Mouse (Mus musculus) neural tube, embryonic 15.5 days (tissue): ENCODE data around the gene Ric1. TPM values are rescaled to one million over a fixed set of nuclear protein-coding genes. Genes with fewer than 3 reads are reported as not detected.

Source experiments
- ATAC-seq: fragments of 200-750 bp; cut with Nextera tagmentation; 2 replicates; pipeline ENCODE4 v1.8.0; 2017; ENCODE audit warnings: mild to moderate bottlenecking, moderate TSS enrichment, moderate library complexity; ENCODE audit not compliant: low FRiP score
- H3K27ac ChIP-seq: fragments of 300-500 bp; sonication (generic); replicated peaks from 2 replicates; pipeline ENCODE4 v1.5.1; 2015; ENCODE audit warnings: mild to moderate bottlenecking, inconsistent platforms
- H3K27me3 ChIP-seq: fragments of 300-500 bp; sonication (generic); replicated peaks from 2 replicates; pipeline ENCODE4 v1.6.1; 2015; ENCODE audit warnings: inconsistent platforms
- H3K36me3 ChIP-seq: fragments of 300-500 bp; sonication (generic); 2 replicates; pipeline ENCODE4 v1.6.1; 2015; ENCODE audit warnings: inconsistent platforms
- H3K4me1 ChIP-seq: fragments of 300-500 bp; sonication (generic); 2 replicates; pipeline ENCODE4 v1.6.1; 2015; ENCODE audit warnings: inconsistent platforms
- H3K4me2 ChIP-seq: fragments of 300-500 bp; sonication (generic); 2 replicates; pipeline ENCODE4 v1.6.1; 2015; ENCODE audit warnings: inconsistent platforms, mild to moderate bottlenecking, moderate library complexity
- H3K4me3 ChIP-seq: fragments of 300-500 bp; sonication (generic); replicated peaks from 2 replicates; pipeline ENCODE4 v1.5.1; 2015; ENCODE audit warnings: mild to moderate bottlenecking, inconsistent platforms
- H3K9ac ChIP-seq: fragments of 300-500 bp; sonication (generic); replicated peaks from 2 replicates; pipeline ENCODE4 v1.6.1; 2015; ENCODE audit warnings: mild to moderate bottlenecking, inconsistent platforms
- H3K9me3 ChIP-seq: fragments of 300-500 bp; sonication (generic); replicated peaks from 2 replicates; pipeline ENCODE4 v1.6.1; 2016; ENCODE audit warnings: inconsistent platforms
- WGBS: fragments of 180-500 bp; shearing (Covaris S2); methylation state at CpG from one replicate; pipeline ENCODE4 v1.1.7; 2015; ENCODE audit warnings: mixed read lengths; 5-methylcytosine and 5-hydroxymethylcytosine counted together
- polyA plus RNA-seq: library from polyadenylated mRNA; unstranded; fragments of >200 nt; fragmentation: Nextera tagmentation; extraction: Ambion mirVana; gene quantifications from 2 replicates; pipeline ENCODE4 v1.2.1, GENCODE M21; 2015

Gene Ric1
- polyA plus RNA-seq, 1 experiment from 2014 or later = 14.6 TPM

DNA sequence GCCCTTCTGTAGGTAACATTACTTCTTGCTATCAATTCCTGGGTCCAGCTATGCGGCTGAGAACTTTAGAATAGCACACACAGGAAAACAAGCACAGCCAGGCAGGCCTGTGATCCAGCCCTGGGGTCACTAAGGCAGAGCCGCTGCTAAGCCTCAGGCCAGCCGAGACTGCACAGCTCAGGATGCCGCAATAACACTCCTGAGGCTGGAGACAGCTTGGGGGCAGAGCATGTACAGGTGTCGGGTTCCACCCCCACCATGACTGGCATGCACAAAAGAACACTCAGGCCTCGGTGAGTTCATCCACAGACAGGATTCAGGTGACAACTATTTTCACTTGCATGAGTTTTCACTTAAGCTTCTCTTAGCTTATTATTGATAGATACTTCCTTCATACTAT is 120.1 kb downstream of the Ric1 start:
- no peak for ATAC-seq
- WGBS = 62% methylated on average over 6 of the region's 6 CpGs
- 0 out of 2 replicates have a peak, but pooled peaks cover 4% of the 10 kb centered on the region for H3K9me3 ChIP-seq
- no peaks in the 10 kb centered on the region for H3K27me3 ChIP-seq
- H3K4me3 ChIP-seq = no peak overlapping the region
- H3K4me1 ChIP-seq = peaks cover 6% of the 10 kb centered on the region
- H3K4me2 ChIP-seq = no peak overlapping the region
- no peak overlapping the region for H3K9ac ChIP-seq
- no peak overlapping the region for H3K27ac ChIP-seq
- H3K36me3 ChIP-seq = peaks cover 5% of the 10 kb centered on the region; the same call in 1 of the 2 replicates

DNA sequence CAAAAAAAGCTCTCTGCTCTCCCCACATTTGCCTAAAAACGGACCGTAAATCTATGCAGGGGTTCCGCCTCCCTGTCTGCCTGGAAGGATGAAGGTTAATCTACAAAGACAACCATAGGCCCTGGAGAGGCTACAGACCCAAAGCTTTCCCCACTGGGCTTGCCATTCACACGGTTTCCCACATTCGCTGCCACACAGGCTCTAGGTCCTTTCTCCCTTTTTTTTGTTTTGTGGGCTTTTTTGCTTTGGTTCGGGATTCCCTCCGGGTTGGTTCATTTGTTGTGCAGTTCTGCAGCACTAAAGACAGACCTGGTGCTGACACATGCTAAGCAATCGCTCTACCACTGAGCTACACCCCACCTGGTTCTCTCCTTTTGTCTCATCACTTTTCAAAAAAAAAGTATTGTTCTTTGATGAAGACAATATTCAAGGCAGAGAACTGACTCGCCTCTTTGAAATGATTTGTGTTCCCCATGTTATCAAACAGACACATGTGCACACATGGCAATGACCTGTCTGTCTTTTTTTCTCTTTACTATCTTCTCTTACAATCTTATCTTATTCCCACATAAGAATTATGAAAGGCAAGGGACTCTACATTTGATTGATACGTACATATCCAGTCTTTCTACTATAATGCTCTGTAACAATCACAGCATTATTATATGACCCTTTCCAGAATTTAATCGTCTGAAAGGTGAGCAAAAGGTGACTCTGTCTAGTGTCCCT is 121.3 kb downstream of the Ric1 start:
- Histone ChIP-seq H3K9ac (no peak overlapping the region), H3K36me3 (peaks cover 5% of the 10 kb centered on the region; the same call in 1 of the 2 replicates), H3K27me3 (no peaks in the 10 kb centered on the region), H3K27ac (no peak overlapping the region), H3K9me3 (0 out of 2 replicates have a peak, but pooled peaks cover 4% of the 10 kb centered on the region), H3K4me3 (no peak overlapping the region), H3K4me2 (no peak overlapping the region), H3K4me1 (peaks cover 9% of the 10 kb centered on the region)
- no peak for ATAC-seq
- 80% methylated on average over 11 of the region's 11 CpGs for WGBS

DNA sequence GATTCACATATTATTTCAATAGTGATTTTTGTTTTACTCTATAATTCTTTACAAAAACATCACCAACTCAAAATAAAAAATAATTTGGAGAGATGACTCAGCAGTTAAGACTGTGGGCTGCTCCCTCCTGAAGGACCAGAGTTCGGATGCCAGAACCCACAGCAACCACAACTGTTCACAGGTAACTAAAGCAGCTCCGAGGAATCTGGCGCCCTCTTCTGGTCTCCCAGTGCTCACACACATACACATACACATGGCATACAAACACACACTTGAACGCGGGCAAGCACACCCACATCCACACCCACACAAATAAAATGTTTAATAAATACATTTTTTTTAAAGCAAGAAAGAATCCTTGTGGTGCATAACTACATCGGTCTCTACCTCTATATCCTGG is 122.7 kb downstream of the Ric1 start:
- H3K27ac ChIP-seq = no peak overlapping the region
- WGBS = 98% methylated on average over 6 of the region's 6 CpGs
- peaks cover 12% of the 10 kb centered on the region for H3K4me1 ChIP-seq
- no peak overlapping the region for H3K4me3 ChIP-seq
- H3K9me3 ChIP-seq = 0 out of 2 replicates have a peak, but pooled peaks cover 4% of the 10 kb centered on the region
- no peak overlapping the region for H3K9ac ChIP-seq
- ATAC-seq = no peak
- H3K27me3 ChIP-seq = no peaks in the 10 kb centered on the region
- H3K4me2 ChIP-seq = no peak overlapping the region
- peaks cover 5% of the 10 kb centered on the region; the same call in 1 of the 2 replicates for H3K36me3 ChIP-seq

DNA sequence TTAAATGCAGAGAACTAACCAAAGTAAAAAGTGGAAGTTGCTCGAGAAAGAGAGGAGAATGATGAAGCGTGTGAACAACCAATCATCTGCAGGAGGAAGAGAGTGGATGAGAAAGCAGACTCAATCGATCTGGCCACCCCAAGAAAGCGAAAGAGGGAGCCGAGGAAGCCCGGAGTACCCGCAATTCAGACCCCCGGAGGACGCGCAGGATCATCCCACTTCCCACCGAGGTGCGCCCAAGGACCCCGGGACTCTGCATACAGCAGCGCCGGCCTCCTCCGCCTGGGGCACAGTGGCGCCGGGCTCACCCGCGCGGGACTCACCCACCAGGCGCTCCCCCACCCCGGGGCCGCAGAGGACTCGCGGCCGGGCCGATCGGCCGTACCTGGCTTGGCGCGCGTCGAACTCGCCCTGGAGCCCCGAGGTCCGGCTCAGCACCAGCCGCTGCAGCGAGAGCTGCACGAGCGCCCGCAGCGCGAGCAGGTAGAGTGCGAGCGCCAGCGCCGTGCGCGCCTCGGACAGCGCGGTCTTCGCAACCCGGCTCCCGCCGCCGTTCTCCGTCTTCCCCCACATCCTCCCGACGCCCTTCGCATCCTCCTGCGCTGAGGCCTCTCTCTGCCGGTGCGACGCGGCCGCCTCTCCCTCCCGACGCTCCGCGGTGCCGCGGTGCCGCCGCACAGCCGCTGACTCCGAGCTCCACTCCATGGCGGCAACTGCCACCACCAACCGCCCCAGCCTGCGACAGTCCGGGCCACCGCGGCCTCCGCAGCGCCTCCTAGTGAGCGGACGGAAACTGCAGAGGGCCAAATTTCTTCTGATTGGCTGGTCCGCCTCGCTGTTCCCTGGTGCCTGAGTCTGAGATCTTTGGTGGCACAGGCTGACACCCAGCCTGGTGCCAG is 125.8 kb downstream of the Ric1 start, which contains the start of gene Ermp1:
Gene Ermp1, minus strand, starts transcription at position 765 of the 899 bp plus-strand sequence.
- 0 out of 2 replicates have a peak, but pooled peaks cover 4% of the 10 kb centered on the region for H3K9me3 ChIP-seq
- H3K4me2 ChIP-seq = peak within 1 kb of the TSS; percentile 63
- H3K4me1 ChIP-seq = peaks cover 12% of the 10 kb centered on the region
- peak within 1 kb of the TSS; percentile 80 for H3K9ac ChIP-seq
- H3K27me3 ChIP-seq = no peaks in the 10 kb centered on the region
- WGBS = under 1% methylated on average over 78 of the region's 90 CpGs
- peak; percentile 96 for ATAC-seq
- H3K27ac ChIP-seq = peak within 1 kb of the TSS; percentile 95
- H3K36me3 ChIP-seq = peaks cover 5% of the 10 kb centered on the region; the same call in 1 of the 2 replicates
- peak within 1 kb of the TSS; percentile 94 for H3K4me3 ChIP-seq

DNA sequence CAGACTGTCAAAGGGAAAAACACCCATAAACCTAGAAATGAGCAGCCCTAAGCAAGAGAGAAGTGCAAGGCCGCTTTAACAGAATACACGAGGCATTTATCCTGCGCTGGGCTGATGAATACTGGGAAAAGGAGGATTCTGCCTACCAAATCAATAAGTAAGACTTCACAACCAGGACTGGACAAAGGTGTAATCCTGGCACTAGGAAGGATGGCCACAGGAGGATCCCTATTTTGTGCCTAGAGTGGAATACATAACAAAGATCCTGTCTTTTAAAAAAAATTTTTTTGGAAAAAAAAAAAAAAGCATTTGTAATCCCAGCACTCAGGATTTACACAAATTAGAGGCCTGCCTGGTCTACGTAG is 126.5 kb downstream of the Ric1 start:
- H3K4me2 ChIP-seq = peak overlapping the region; percentile 63
- H3K27ac ChIP-seq = peak overlapping the region; percentile 95
- WGBS = 31% methylated on average over 4 of the region's 4 CpGs
- 0 out of 2 replicates have a peak, but pooled peaks cover 4% of the 10 kb centered on the region for H3K9me3 ChIP-seq
- peaks cover 12% of the 10 kb centered on the region for H3K4me1 ChIP-seq
- H3K27me3 ChIP-seq = no peaks in the 10 kb centered on the region
- peak overlapping the region; percentile 94 for H3K4me3 ChIP-seq
- no peak for ATAC-seq
- H3K36me3 ChIP-seq = peaks cover 5% of the 10 kb centered on the region; the same call in 1 of the 2 replicates
- H3K9ac ChIP-seq = 0 out of 2 replicates have a peak overlapping the region, but pooled peaks have one; percentile 6

DNA sequence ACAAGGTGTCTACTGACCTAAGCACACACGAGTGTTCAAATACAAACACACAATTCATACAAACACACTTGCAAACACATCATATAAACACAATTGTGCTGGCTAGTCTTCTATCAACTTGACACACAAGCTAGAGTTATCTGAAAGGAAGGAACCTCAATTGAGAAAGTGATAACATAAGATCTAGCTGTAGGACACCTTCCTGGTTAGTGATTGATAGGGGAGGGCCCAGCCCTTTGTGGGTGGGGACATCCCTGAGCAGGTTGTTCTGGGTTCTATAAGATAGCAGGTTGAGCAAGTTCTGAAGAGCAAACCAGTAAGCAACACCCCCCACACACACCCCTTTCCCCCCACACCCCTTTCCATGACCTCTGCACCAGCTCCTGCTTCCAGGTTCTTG is 127.6 kb downstream of the Ric1 start:
- H3K4me3 ChIP-seq = no peak overlapping the region
- H3K36me3 ChIP-seq = peaks cover 5% of the 10 kb centered on the region; the same call in 1 of the 2 replicates
- H3K4me1 ChIP-seq = peaks cover 12% of the 10 kb centered on the region
- no peak for ATAC-seq
- H3K27me3 ChIP-seq = no peaks in the 10 kb centered on the region
- no peak overlapping the region for H3K27ac ChIP-seq
- no peak overlapping the region for H3K9ac ChIP-seq
- WGBS = 76% methylated on average over 1 of the region's 1 CpGs
- H3K9me3 ChIP-seq = 0 out of 2 replicates have a peak, but pooled peaks cover 4% of the 10 kb centered on the region
- no peak overlapping the region for H3K4me2 ChIP-seq

DNA sequence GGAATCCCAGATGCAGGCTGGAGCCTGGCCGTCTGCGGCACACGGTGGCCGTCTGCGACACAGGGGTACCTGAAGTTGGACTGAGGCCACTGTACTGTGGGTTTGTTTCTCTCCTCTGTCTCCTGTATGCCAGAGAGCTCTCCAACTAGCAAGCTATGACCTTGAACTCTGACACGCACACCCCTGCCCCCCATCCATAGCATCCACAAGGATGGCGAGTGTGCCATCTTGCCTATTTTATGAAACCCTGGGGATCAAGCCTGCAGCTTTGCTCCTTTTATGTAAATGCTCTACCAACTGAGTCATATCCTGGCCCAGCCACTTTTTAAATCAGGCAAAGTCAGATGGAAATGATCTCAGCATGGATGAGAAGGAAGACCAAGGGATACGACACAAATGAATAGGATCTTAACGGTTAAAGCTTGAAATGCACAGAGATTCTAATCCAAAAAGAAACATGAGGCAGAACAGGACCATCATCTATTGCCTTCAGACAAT is 131.7 kb downstream of the Ric1 start:
- no peak overlapping the region for H3K4me2 ChIP-seq
- no peak for ATAC-seq
- 83% methylated on average over 9 of the region's 9 CpGs for WGBS
- no peak overlapping the region for H3K4me3 ChIP-seq
- no peaks in the 10 kb centered on the region for H3K4me1 ChIP-seq
- no peaks in the 10 kb centered on the region for H3K9me3 ChIP-seq
- no peaks in the 10 kb centered on the region for H3K36me3 ChIP-seq
- no peak overlapping the region for H3K9ac ChIP-seq
- no peak overlapping the region for H3K27ac ChIP-seq
- H3K27me3 ChIP-seq = no peaks in the 10 kb centered on the region

DNA sequence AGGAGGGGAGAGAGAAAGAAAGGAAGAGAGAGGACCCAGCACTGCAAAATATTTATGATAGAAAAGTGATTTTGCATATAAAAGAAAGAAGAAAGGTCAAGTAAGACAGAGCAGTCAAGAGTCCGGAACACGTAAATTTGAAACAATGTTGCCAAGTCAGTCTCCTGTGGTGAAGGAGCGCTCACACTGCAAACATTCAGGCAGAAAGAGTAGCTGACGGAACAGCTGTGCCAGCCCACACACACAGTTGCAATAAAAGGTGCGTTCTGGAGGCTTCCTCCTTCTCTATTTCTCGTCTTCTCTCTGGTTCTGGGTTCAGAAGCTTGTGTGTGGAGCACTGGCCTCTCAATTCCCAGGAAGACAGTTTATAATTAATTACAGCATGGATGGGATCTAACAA is 133.1 kb downstream of the Ric1 start:
- Histone ChIP-seq H3K9ac (no peak overlapping the region), H3K4me1 (no peaks in the 10 kb centered on the region), H3K4me3 (no peak overlapping the region), H3K4me2 (no peak overlapping the region), H3K9me3 (no peaks in the 10 kb centered on the region), H3K36me3 (no peaks in the 10 kb centered on the region), H3K27me3 (no peaks in the 10 kb centered on the region), H3K27ac (no peak overlapping the region)
- no peak for ATAC-seq
- 9% methylated on average over 6 of the region's 6 CpGs for WGBS

DNA sequence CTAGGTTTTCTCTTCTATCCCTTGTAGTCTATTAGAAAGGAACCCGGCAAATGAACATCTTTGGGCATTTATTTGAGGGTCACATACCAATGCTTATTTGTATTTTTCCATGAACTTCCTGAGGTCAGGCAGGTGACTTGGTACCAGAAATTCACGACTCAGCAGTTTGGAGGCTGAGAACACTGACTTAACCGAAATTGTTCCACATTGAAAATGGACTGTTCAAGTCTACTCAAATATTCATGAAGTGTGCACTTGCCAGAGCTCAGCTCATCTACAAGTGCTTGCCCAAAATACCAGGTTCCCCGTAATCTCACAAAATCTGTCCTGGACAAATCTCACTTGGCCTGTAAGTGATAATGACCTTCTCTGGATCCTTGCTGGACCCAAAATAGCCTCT is 133.9 kb downstream of the Ric1 start:
- H3K9ac ChIP-seq = no peak overlapping the region
- H3K4me3 ChIP-seq = no peak overlapping the region
- H3K4me1 ChIP-seq = no peaks in the 10 kb centered on the region
- H3K4me2 ChIP-seq = no peak overlapping the region
- no peaks in the 10 kb centered on the region for H3K9me3 ChIP-seq
- H3K36me3 ChIP-seq = no peaks in the 10 kb centered on the region
- H3K27me3 ChIP-seq = no peaks in the 10 kb centered on the region
- 84% methylated on average over 4 of the region's 4 CpGs for WGBS
- H3K27ac ChIP-seq = no peak overlapping the region
- ATAC-seq = no peak
